Mouse (Mus musculus): ENCODE measurements around the gene Med20.

DNA sequence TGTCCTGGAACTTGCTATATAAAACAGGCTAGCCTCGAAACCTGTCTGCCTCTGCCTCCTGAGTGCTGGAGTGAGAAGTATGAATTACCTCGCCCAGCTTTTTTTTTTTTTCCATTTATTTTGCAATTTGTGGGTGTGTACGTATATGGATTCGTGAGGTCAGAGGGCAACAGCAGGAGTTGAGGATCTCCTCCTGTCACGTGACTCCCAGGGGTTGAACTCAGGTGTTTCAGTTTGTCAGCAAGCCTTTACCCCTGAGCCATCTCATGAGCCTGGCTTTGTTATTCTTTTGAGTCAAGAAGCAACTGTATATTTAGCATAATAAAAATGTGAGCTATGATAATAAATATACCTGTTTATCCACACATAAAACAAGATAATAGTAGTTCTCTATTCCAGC is 44.3 kb downstream of the Med20 start:
- TF ChIP-seq FLI1 (IDR thresholded peaks at IDR 0.05; ENCODE audit: low read length) (no peak), GATA1 (IDR thresholded peaks at IDR 0.05; ENCODE audit: borderline replicate concordance, low read length) (no peak)

All from megakaryocyte, embryonic 14.5 days (primary cell).